Mouse (Mus musculus) forebrain, embryonic 13.5 days (tissue): ENCODE measurements around the gene Itk. TPM values are rescaled to one million over a fixed set of nuclear protein-coding genes. Genes with fewer than 3 reads are reported as not detected.

Experiments
- ATAC-seq: fragments of 200-750 bp; cut with Nextera tagmentation; 2 replicates; pipeline ENCODE4 v1.8.0; 2017
- H3K27ac ChIP-seq: fragments of 300-500 bp; sonication (generic); 2 replicates; pipeline ENCODE4 v1.5.1; 2015; ENCODE audit warnings: inconsistent platforms, mild to moderate bottlenecking, moderate library complexity
- H3K27me3 ChIP-seq: fragments of 300-500 bp; sonication (generic); 2 replicates; pipeline ENCODE4 v1.6.1; 2015; ENCODE audit warnings: mild to moderate bottlenecking, inconsistent platforms
- H3K36me3 ChIP-seq: fragments of 300-500 bp; sonication (generic); 2 replicates; pipeline ENCODE4 v1.6.1; 2015; ENCODE audit warnings: mild to moderate bottlenecking, inconsistent platforms; ENCODE audit not compliant: poor library complexity, severe bottlenecking
- H3K4me1 ChIP-seq: fragments of 300-500 bp; sonication (generic); 2 replicates; pipeline ENCODE4 v1.6.1; 2015; ENCODE audit warnings: inconsistent platforms
- H3K4me2 ChIP-seq: fragments of 300-500 bp; sonication (generic); 2 replicates; pipeline ENCODE4 v1.6.1; 2015; ENCODE audit warnings: inconsistent platforms, mild to moderate bottlenecking, moderate library complexity
- H3K4me3 ChIP-seq: fragments of 300-500 bp; sonication (generic); 2 replicates; pipeline ENCODE4 v1.5.1; 2015; ENCODE audit warnings: mild to moderate bottlenecking, inconsistent platforms
- H3K9ac ChIP-seq: fragments of 300-500 bp; sonication (generic); 2 replicates; pipeline ENCODE4 v1.6.1; 2015; ENCODE audit warnings: mild to moderate bottlenecking, inconsistent platforms
- H3K9me3 ChIP-seq: fragments of 300-500 bp; sonication (generic); replicated peaks from 2 replicates; pipeline ENCODE4 v1.6.1; 2016; ENCODE audit warnings: inconsistent platforms
- WGBS: fragments of 180-500 bp; shearing (Covaris S2); methylation state at CpG from one replicate; pipeline ENCODE4 v1.1.7; 2015; 5-methylcytosine and 5-hydroxymethylcytosine counted together
- polyA plus RNA-seq: library from polyadenylated mRNA; unstranded; fragments of >200 nt; fragmentation: Nextera tagmentation; extraction: Ambion mirVana; gene quantifications from 2 replicates; pipeline ENCODE4 v1.2.1, GENCODE M21; 2015

The Itk gene
- polyA plus RNA-seq, 1 experiment from 2014 or later, result not detected

DNA sequence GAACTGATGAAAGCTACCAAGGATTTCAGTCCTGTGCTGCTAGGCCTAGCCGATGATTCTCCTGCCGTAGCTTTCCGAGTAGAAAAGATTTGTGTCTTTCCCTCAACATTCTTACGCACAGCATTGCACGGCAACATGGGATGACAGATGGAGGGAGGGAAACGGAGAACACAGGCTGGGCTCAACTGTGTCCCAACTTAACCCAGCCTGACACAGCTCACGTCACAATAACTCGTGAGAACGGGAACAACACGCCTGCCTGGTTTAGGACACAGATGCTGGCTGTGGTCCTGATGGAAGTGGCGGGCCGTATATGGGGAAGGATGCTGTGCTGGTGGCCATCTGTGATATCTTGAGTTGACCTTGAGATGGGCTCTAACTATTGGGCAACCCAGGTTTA is 110.6 kb downstream of the Itk start:
- peaks cover 98% of the 10 kb centered on the region for H3K36me3 ChIP-seq
- H3K9me3 ChIP-seq, result no peaks in the 10 kb centered on the region
- WGBS, result 92% methylated on average over 12 of the region's 12 CpGs
- H3K9ac ChIP-seq, result no peak overlapping the region
- no peak overlapping the region for H3K27ac ChIP-seq
- ATAC-seq, result no peak
- H3K4me2 ChIP-seq, result no peak overlapping the region
- H3K4me3 ChIP-seq, result no peak overlapping the region
- no peaks in the 10 kb centered on the region for H3K4me1 ChIP-seq
- no peaks in the 10 kb centered on the region for H3K27me3 ChIP-seq

DNA sequence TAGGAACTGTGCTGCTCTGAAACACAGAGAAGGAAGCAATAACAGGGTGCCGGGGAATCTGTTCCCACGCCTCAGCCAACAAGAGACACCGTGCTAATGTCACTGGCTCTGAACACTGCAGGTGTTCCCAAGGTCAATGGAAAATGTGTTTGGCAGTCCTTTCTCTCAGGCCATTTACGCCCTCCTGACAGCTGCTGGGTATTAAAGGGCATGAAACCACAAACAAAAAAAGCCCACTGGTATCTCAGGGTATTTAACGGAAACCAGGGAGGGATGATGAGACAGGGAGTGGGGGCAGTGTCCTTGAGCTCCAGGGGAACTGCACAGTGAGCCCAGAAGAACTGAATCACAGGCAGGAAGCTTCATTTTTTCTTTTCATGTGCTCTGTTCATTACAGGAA is 111.2 kb downstream of the Itk start:
- H3K4me1 ChIP-seq, result no peaks in the 10 kb centered on the region
- H3K4me2 ChIP-seq, result no peak overlapping the region
- H3K9me3 ChIP-seq, result no peaks in the 10 kb centered on the region
- WGBS, result 81% methylated on average over 5 of the region's 5 CpGs
- H3K36me3 ChIP-seq, result peaks cover 98% of the 10 kb centered on the region
- no peak for ATAC-seq
- H3K9ac ChIP-seq, result no peak overlapping the region
- H3K4me3 ChIP-seq, result no peak overlapping the region
- no peaks in the 10 kb centered on the region for H3K27me3 ChIP-seq
- H3K27ac ChIP-seq, result no peak overlapping the region

DNA sequence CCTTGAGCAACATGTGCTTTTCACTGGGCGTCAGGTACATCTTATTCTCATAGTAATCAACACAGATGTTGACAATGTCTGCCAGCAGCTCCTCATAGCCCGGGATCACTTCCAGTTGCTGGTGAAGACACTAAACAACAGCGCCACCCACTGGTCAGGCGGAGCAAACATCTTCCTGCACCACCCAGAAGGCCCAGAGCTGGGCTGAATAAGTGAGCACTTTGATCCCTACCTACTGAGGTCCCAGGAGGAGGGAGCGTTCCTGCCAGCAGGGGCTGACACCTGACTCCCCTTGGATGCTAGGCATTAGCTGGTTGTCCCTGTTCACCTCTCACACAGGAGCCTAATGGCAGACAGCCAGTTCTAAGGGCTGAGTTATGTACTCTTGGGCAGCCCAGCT is 112.5 kb downstream of the Itk start:
- 44% methylated on average over 5 of the region's 5 CpGs for WGBS
- H3K4me2 ChIP-seq, result no peak overlapping the region

DNA sequence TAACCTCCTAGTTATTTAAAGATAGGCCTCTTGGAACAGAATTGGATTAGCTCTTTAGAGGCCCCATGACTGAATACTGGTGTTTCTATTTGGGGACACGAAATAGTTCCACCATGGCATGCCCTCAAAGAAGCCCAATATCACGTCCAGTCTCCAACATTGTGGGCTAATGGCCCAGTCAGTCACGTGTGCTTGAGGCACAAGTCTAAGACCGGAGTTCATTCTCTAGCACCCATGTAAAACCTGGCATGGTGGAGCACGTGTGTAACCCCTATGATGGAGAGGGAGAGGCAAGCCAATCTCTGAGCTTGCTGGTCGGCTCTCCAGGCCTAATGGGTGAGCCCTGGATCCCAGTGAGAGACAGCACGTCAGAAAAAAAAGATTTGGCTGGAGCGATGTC is 113.1 kb downstream of the Itk start:
- Histone ChIP-seq H3K4me3 (no peak overlapping the region), H3K27me3 (no peaks in the 10 kb centered on the region), H3K9ac (no peak overlapping the region), H3K36me3 (peaks cover 94% of the 10 kb centered on the region), H3K4me1 (no peaks in the 10 kb centered on the region), H3K4me2 (no peak overlapping the region), H3K9me3 (no peaks in the 10 kb centered on the region), H3K27ac (no peak overlapping the region)
- 91% methylated on average over 8 of the region's 8 CpGs for WGBS
- ATAC-seq, result no peak

More for the DNA sequence above, 112.5 kb downstream of the Itk start:
- Histone ChIP-seq H3K9me3 (no peaks in the 10 kb centered on the region), H3K9ac (no peak overlapping the region), H3K27me3 (no peaks in the 10 kb centered on the region), H3K4me1 (no peaks in the 10 kb centered on the region), H3K4me3 (no peak overlapping the region), H3K36me3 (peaks cover 98% of the 10 kb centered on the region), H3K27ac (no peak overlapping the region)
- no peak for ATAC-seq

DNA sequence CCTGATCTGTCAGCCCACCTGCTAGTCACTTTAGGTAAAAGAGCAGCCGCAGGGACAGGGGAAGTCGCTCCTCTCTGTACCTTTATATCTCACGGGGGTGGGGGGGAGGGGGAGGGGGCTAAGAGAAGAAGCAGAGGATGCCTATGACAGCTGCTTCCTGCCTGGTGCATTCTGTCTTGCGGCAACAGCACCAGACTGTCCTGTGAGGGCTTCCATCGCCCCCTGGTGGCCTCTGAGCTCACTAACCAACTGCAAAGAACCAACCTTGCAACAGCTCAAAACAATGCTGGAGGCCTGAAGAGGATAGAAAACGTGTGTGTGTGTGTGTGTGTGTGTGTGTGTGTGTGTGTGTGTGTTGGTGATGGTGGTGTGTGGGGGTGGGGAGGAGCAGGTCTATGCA is 114.0 kb downstream of the Itk start:
- Histone ChIP-seq H3K36me3 (peaks cover 91% of the 10 kb centered on the region), H3K9me3 (no peaks in the 10 kb centered on the region), H3K9ac (no peak overlapping the region), H3K4me1 (no peaks in the 10 kb centered on the region), H3K4me3 (no peak overlapping the region), H3K4me2 (no peak overlapping the region), H3K27ac (no peak overlapping the region), H3K27me3 (no peaks in the 10 kb centered on the region)
- peak; percentile 89 for ATAC-seq
- 6% methylated on average over 6 of the region's 6 CpGs for WGBS

Other genes starting within 250 kb of the Itk start
- 0.38 and 0.40 TPM in 2 replicates for gene Nipal4, start 223.0 kb downstream of the Itk start, polyA plus RNA-seq
- 2.2 and 2.5 TPM in 2 replicates for gene Fndc9, start 154.0 kb downstream of the Itk start, polyA plus RNA-seq
- 55.9 and 59.8 TPM in 2 replicates for gene Cyfip2, start 76.7 kb downstream of the Itk start, polyA plus RNA-seq
- not detected in 2 replicates for gene Fam71b, start 7.0 kb upstream of the Itk start, polyA plus RNA-seq
- 94.8 and 95.0 TPM in 2 replicates for gene Med7, start 47.4 kb upstream of the Itk start, polyA plus RNA-seq
- 0.06 and 0.23 TPM in 2 replicates for gene Havcr2, start 65.4 kb upstream of the Itk start, polyA plus RNA-seq
- not detected in 2 replicates for gene Gm12169, start 134.7 kb upstream of the Itk start, polyA plus RNA-seq
- gene BC053393, start 182.0 kb upstream of the Itk start, polyA plus RNA-seq, result not detected in 2 replicates
- gene Dppa1, start 239.7 kb upstream of the Itk start, polyA plus RNA-seq, result not detected in 2 replicates